Mouse (Mus musculus) hindbrain, embryonic 10.5 days (tissue): ENCODE measurements around the gene Calm4. TPM values are rescaled to one million over a fixed set of nuclear protein-coding genes. Genes with fewer than 3 reads are reported as not detected.
"Not testable (repeated sequence)": the region's sequence is repeated elsewhere in the genome, so short reads cannot be mapped to it uniquely, and the experiment has no call there.

ENCODE experiments used
- DNase-seq: peaks from one replicate; pipeline ENCODE4 v3.0.0-alpha.2; 2017; ENCODE audit warnings: low spot score
- H3K27ac ChIP-seq: fragments of 300-500 bp; sonication (generic); 2 replicates; pipeline ENCODE4 v1.5.1; 2016; ENCODE audit warnings: mild to moderate bottlenecking, moderate library complexity
- H3K27me3 ChIP-seq: fragments of 300-500 bp; sonication (generic); 2 replicates; pipeline ENCODE4 v1.6.1; 2016; ENCODE audit warnings: mild to moderate bottlenecking; ENCODE audit not compliant: poor library complexity, insufficient read depth, severe bottlenecking
- H3K36me3 ChIP-seq: fragments of 300-500 bp; sonication (generic); 2 replicates; pipeline ENCODE4 v1.6.1; 2016; ENCODE audit warnings: mild to moderate bottlenecking, moderate library complexity
- H3K4me1 ChIP-seq: fragments of 300-500 bp; sonication (generic); replicated peaks from 2 replicates; pipeline ENCODE4 v1.6.1; 2016; ENCODE audit warnings: mild to moderate bottlenecking
- H3K4me3 ChIP-seq: fragments of 300-500 bp; sonication (generic); 2 replicates; pipeline ENCODE4 v1.5.1; 2016; ENCODE audit warnings: mild to moderate bottlenecking, moderate library complexity
- H3K9me3 ChIP-seq: fragments of 300-500 bp; sonication (generic); 2 replicates; pipeline ENCODE4 v1.6.1; 2016; ENCODE audit warnings: mild to moderate bottlenecking, moderate library complexity
- WGBS: fragments of 180-500 bp; shearing (Covaris S2); methylation state at CpG from one replicate; pipeline ENCODE4 v1.1.7; 2016; 5-methylcytosine and 5-hydroxymethylcytosine counted together
- polyA plus RNA-seq: library from polyadenylated mRNA; unstranded; fragments of >200 nt; fragmentation: Nextera tagmentation; extraction: Ambion mirVana; gene quantifications from 2 replicates; pipeline ENCODE4 v1.2.1, GENCODE M21; 2016

Gene Calm4
- polyA plus RNA-seq, 1 experiment from 2014 or later = not detected

- Histone ChIP-seq H3K4me1 (no peaks in the 10 kb centered on the region), H3K27me3 (no peaks in the 10 kb centered on the region), H3K4me3 (no peak overlapping the region), H3K36me3 (no peaks in the 10 kb centered on the region), H3K27ac (no peak overlapping the region), H3K9me3 (no peaks in the 10 kb centered on the region)
- no peak for DNase-seq
Measured at GRCm38 (mm10) chr13:3825726-3826125, 11.8 kb upstream of the Calm4 start.

GRCm38 (mm10) chr13:3831546-3831945 is 6.0 kb upstream of the Calm4 start:
- H3K27me3 ChIP-seq = no peaks in the 10 kb centered on the region
- H3K4me3 ChIP-seq = no peak overlapping the region
- H3K4me1 ChIP-seq = no peaks in the 10 kb centered on the region
- H3K9me3 ChIP-seq = no peaks in the 10 kb centered on the region
- no peak overlapping the region for H3K27ac ChIP-seq
- no peaks in the 10 kb centered on the region for H3K36me3 ChIP-seq
- 85% methylated on average over 5 of the region's 5 CpGs for WGBS
- DNase-seq = no peak

GRCm38 (mm10) chr13:3831994-3832393 is 5.6 kb upstream of the Calm4 start:
- 67% methylated on average over 1 of the region's 1 CpGs for WGBS
- no peaks in the 10 kb centered on the region for H3K9me3 ChIP-seq
- no peaks in the 10 kb centered on the region for H3K36me3 ChIP-seq
- no peaks in the 10 kb centered on the region for H3K4me1 ChIP-seq
- DNase-seq = no peak
- H3K27ac ChIP-seq = no peak overlapping the region
- no peaks in the 10 kb centered on the region for H3K27me3 ChIP-seq
- H3K4me3 ChIP-seq = no peak overlapping the region

- WGBS = 74% methylated on average over 2 of the region's 2 CpGs
- Histone ChIP-seq H3K4me1 (no peaks in the 10 kb centered on the region), H3K9me3 (no peaks in the 10 kb centered on the region), H3K27me3 (no peaks in the 10 kb centered on the region), H3K36me3 (no peaks in the 10 kb centered on the region), H3K4me3 (no peak overlapping the region), H3K27ac (no peak overlapping the region)
- DNase-seq = no peak
Measured at GRCm38 (mm10) chr13:3832450-3832849, 5.1 kb upstream of the Calm4 start.

- H3K4me1 ChIP-seq, H3K27ac ChIP-seq, H3K9me3 ChIP-seq, H3K4me3 ChIP-seq, DNase-seq, H3K27me3 ChIP-seq, H3K36me3 ChIP-seq: not testable (repeated sequence)
Measured at GRCm38 (mm10) chr13:3833644-3834043, 3.9 kb upstream of the Calm4 start.

GRCm38 (mm10) chr13:3840662-3841061 is 3.1 kb downstream of the Calm4 start:
- not testable (repeated sequence) for DNase-seq, H3K9me3 ChIP-seq, H3K4me3 ChIP-seq, H3K27me3 ChIP-seq, H3K36me3 ChIP-seq, H3K27ac ChIP-seq, H3K4me1 ChIP-seq

GRCm38 (mm10) chr13:3850330-3850729 is 12.8 kb downstream of the Calm4 start:
- no peak for DNase-seq
- H3K27me3 ChIP-seq = no peaks in the 10 kb centered on the region
- WGBS = 86% methylated on average over 1 of the region's 1 CpGs

GRCm38 (mm10) chr13:3853648-3854333 is 16.2 kb downstream of the Calm4 start, which contains the start of gene Calm5:
TSS of gene Calm5 (plus strand) at chr13:3854173.
- not testable (repeated sequence) for H3K9me3 ChIP-seq, DNase-seq, H3K36me3 ChIP-seq, H3K27ac ChIP-seq, H3K27me3 ChIP-seq, H3K4me3 ChIP-seq, H3K4me1 ChIP-seq
- 89% methylated on average over 3 of the region's 3 CpGs for WGBS

More at GRCm38 (mm10) chr13:3850330-3850729, 12.8 kb downstream of the Calm4 start:
- no peak overlapping the region for H3K4me3 ChIP-seq
- H3K36me3 ChIP-seq = no peaks in the 10 kb centered on the region
- no peak overlapping the region for H3K27ac ChIP-seq
- H3K4me1 ChIP-seq = no peaks in the 10 kb centered on the region
- no peaks in the 10 kb centered on the region for H3K9me3 ChIP-seq

GRCm38 (mm10) chr13:3854856-3855255 is 17.3 kb downstream of the Calm4 start:
- WGBS = 85% methylated on average over 2 of the region's 2 CpGs
- Histone ChIP-seq H3K4me3 (no peak overlapping the region), H3K27ac (no peak overlapping the region), H3K9me3 (no peaks in the 10 kb centered on the region), H3K4me1 (no peaks in the 10 kb centered on the region), H3K36me3 (no peaks in the 10 kb centered on the region), H3K27me3 (no peaks in the 10 kb centered on the region)
- no peak for DNase-seq

GRCm38 (mm10) chr13:3856252-3856651 is 18.7 kb downstream of the Calm4 start:
- H3K4me3 ChIP-seq = no peak overlapping the region
- H3K4me1 ChIP-seq = no peaks in the 10 kb centered on the region
- no peak overlapping the region for H3K27ac ChIP-seq
- no peak for DNase-seq
- no peaks in the 10 kb centered on the region for H3K9me3 ChIP-seq
- H3K27me3 ChIP-seq = no peaks in the 10 kb centered on the region
- 76% methylated on average over 1 of the region's 1 CpGs for WGBS
- no peaks in the 10 kb centered on the region for H3K36me3 ChIP-seq

- no peak overlapping the region for H3K27ac ChIP-seq
- H3K4me1 ChIP-seq = no peaks in the 10 kb centered on the region
- no peaks in the 10 kb centered on the region for H3K36me3 ChIP-seq
- H3K4me3 ChIP-seq = no peak overlapping the region
- H3K27me3 ChIP-seq = no peaks in the 10 kb centered on the region
- no peak for DNase-seq
- WGBS = 92% methylated on average over 8 of the region's 8 CpGs
- no peaks in the 10 kb centered on the region for H3K9me3 ChIP-seq
Measured at GRCm38 (mm10) chr13:3861251-3861650, 23.7 kb downstream of the Calm4 start.

GRCm38 (mm10) chr13:3862325-3862724 is 24.8 kb downstream of the Calm4 start:
- 77% methylated on average over 3 of the region's 3 CpGs for WGBS
- Histone ChIP-seq H3K27ac (no peak overlapping the region), H3K4me3 (no peak overlapping the region)

GRCm38 (mm10) chr13:3862922-3863580 is 25.5 kb downstream of the Calm4 start:
- no peaks in the 10 kb centered on the region for H3K4me1 ChIP-seq
- 90% methylated on average over 10 of the region's 10 CpGs for WGBS
- H3K9me3 ChIP-seq = no peaks in the 10 kb centered on the region
- H3K27ac ChIP-seq = no peak overlapping the region
- DNase-seq = no peak
- no peaks in the 10 kb centered on the region for H3K27me3 ChIP-seq
- no peaks in the 10 kb centered on the region for H3K36me3 ChIP-seq
- no peak overlapping the region for H3K4me3 ChIP-seq

More at GRCm38 (mm10) chr13:3862325-3862724, 24.8 kb downstream of the Calm4 start:
- no peaks in the 10 kb centered on the region for H3K27me3 ChIP-seq
- H3K36me3 ChIP-seq = no peaks in the 10 kb centered on the region
- H3K4me1 ChIP-seq = no peaks in the 10 kb centered on the region
- no peaks in the 10 kb centered on the region for H3K9me3 ChIP-seq
- DNase-seq = no peak
